Mouse (Mus musculus) cortical plate, adult 2 months (tissue): ENCODE results near the gene Poc5. TPM values are rescaled to one million over a fixed set of nuclear protein-coding genes. Genes with fewer than 3 reads are reported as not detected.
A peak's percentile ranks its signal among the peaks of the same experiment; 100 is the strongest.

ENCODE experiments used
- H3K27ac ChIP-seq: fragments of 200-500 bp; 2 replicates; pipeline ENCODE4 v1.5.1; 2012; ENCODE audit warnings: low read length, control low read depth, inconsistent platforms; ENCODE audit not compliant: insufficient read depth
- H3K4me1 ChIP-seq: fragments of 200-500 bp; 2 replicates; pipeline ENCODE4 v1.6.1; 2011; ENCODE audit warnings: low read length; ENCODE audit not compliant: control insufficient read depth, insufficient read depth
- H3K4me3 ChIP-seq: fragments of 200-500 bp; 2 replicates; pipeline ENCODE4 v1.5.1; 2011; ENCODE audit warnings: mild to moderate bottlenecking, low read length, control low read depth; ENCODE audit not compliant: insufficient read depth
- CTCF ChIP-seq: fragments of 200-500 bp; IDR thresholded peaks from 2 replicates; pipeline ENCODE4 v1.5.1; 2011; ENCODE audit warnings: mild to moderate bottlenecking, control low read depth, low read length; ENCODE audit not compliant: insufficient read depth; ENCODE audit errors: extremely low read depth
- POLR2A ChIP-seq: fragments of 200-500 bp; IDR thresholded peaks from 2 replicates; pipeline ENCODE4 v1.6.1; 2011; ENCODE audit warnings: mild to moderate bottlenecking, low read length, control low read depth; ENCODE audit not compliant: insufficient read depth; ENCODE audit errors: extremely low read depth
- polyA plus RNA-seq: library from polyadenylated mRNA; depleted of rRNA; stranded (reverse); fragments of >200 nt; gene quantifications from 2 replicates; pipeline ENCODE4 v1.2.3, GENCODE M21; 2012

Poc5 gene
- polyA plus RNA-seq, 1 experiment, result 17.4 TPM

- Histone ChIP-seq H3K27ac (no peak overlapping the region), H3K4me1 (peaks cover 2% of the 10 kb centered on the region), H3K4me3 (no peak overlapping the region)
- no peak for TF ChIP-seq CTCF
- no peak for TF ChIP-seq POLR2A
Observed at GRCm38 (mm10) chr13:96401251-96401650, 13.2 kb downstream of the Poc5 start.

GRCm38 (mm10) chr13:96405518-96405917 is 17.4 kb downstream of the Poc5 start:
- TF ChIP-seq CTCF (no peak), POLR2A (no peak)
- Histone ChIP-seq H3K27ac (no peak overlapping the region), H3K4me3 (no peak overlapping the region), H3K4me1 (peaks cover 2% of the 10 kb centered on the region)

- Histone ChIP-seq H3K27ac (no peak overlapping the region), H3K4me3 (no peak overlapping the region), H3K4me1 (peaks cover 2% of the 10 kb centered on the region)
- TF ChIP-seq CTCF, result peak; percentile 86
- no peak for TF ChIP-seq POLR2A
Observed at GRCm38 (mm10) chr13:96407040-96407439, 18.9 kb downstream of the Poc5 start.

- H3K4me3 ChIP-seq, result no peak overlapping the region
- peaks cover 2% of the 10 kb centered on the region for H3K4me1 ChIP-seq
- no peak for TF ChIP-seq POLR2A
- no peak for TF ChIP-seq CTCF
Observed at GRCm38 (mm10) chr13:96408786-96409185, 20.7 kb downstream of the Poc5 start.

GRCm38 (mm10) chr13:96414384-96414783 is 26.3 kb downstream of the Poc5 start:
- Histone ChIP-seq H3K27ac (no peak overlapping the region), H3K4me1 (no peaks in the 10 kb centered on the region), H3K4me3 (no peak overlapping the region)
- TF ChIP-seq CTCF, result no peak
- TF ChIP-seq POLR2A, result no peak

More at GRCm38 (mm10) chr13:96408786-96409185, 20.7 kb downstream of the Poc5 start:
- H3K27ac ChIP-seq, result no peak overlapping the region

GRCm38 (mm10) chr13:96416380-96416779 is 28.3 kb downstream of the Poc5 start:
- H3K4me1 ChIP-seq, result no peaks in the 10 kb centered on the region
- TF ChIP-seq CTCF, result no peak
- no peak for TF ChIP-seq POLR2A
- no peak overlapping the region for H3K27ac ChIP-seq
- H3K4me3 ChIP-seq, result no peak overlapping the region

GRCm38 (mm10) chr13:96417261-96417813 is 29.2 kb downstream of the Poc5 start:
- no peak for TF ChIP-seq POLR2A
- H3K4me3 ChIP-seq, result no peak overlapping the region
- H3K4me1 ChIP-seq, result no peaks in the 10 kb centered on the region
- H3K27ac ChIP-seq, result no peak overlapping the region

GRCm38 (mm10) chr13:96418487-96418886 is 30.4 kb downstream of the Poc5 start:
- Histone ChIP-seq H3K4me3 (no peak overlapping the region), H3K27ac (no peak overlapping the region), H3K4me1 (no peaks in the 10 kb centered on the region)
- no peak for TF ChIP-seq CTCF
- no peak for TF ChIP-seq POLR2A

- Histone ChIP-seq H3K27ac (no peak overlapping the region), H3K4me1 (no peaks in the 10 kb centered on the region), H3K4me3 (no peak overlapping the region)
- TF ChIP-seq POLR2A (no peak), CTCF (no peak)
Observed at GRCm38 (mm10) chr13:96421230-96421629, 33.1 kb downstream of the Poc5 start.

GRCm38 (mm10) chr13:96424496-96425274 is 36.6 kb downstream of the Poc5 start:
- H3K27ac ChIP-seq, result no peak overlapping the region
- no peak for TF ChIP-seq POLR2A
- no peak for TF ChIP-seq CTCF
- H3K4me3 ChIP-seq, result no peak overlapping the region
- peaks cover 3% of the 10 kb centered on the region; the same call in 1 of the 2 replicates for H3K4me1 ChIP-seq
